Mouse (Mus musculus): ENCODE data around the gene Prdm13. TPM values are rescaled to one million over a fixed set of nuclear protein-coding genes. Genes with fewer than 3 reads are reported as not detected.

The Prdm13 gene
- polyA plus RNA-seq, 1 experiment from 2014 or later = not detected

- no peak overlapping the region for H3K4me3 ChIP-seq
- no peaks in the 10 kb centered on the region for H3K27me3 ChIP-seq (replicated peaks; ENCODE audit: low read depth, poor library complexity, severe bottlenecking)
- H3K36me3 ChIP-seq (replicated peaks) = no peaks in the 10 kb centered on the region
- DNase-seq (ENCODE audit: low spot score) = no peak
- no peaks in the 10 kb centered on the region for H3K4me1 ChIP-seq
- no peak overlapping the region for H3K27ac ChIP-seq (replicated peaks)
- WGBS = 72% methylated on average over 3 of the region's 3 CpGs
- H3K9me3 ChIP-seq = no peaks in the 10 kb centered on the region
These were observed 27.6 kb downstream of the Prdm13 start for GRCm38 (mm10) chr4:21658184-21658583.

GRCm38 (mm10) chr4:21629275-21629583 lies 56.5 kb downstream of the Prdm13 start:
- no peaks in the 10 kb centered on the region for H3K36me3 ChIP-seq (replicated peaks)
- no peaks in the 10 kb centered on the region for H3K4me1 ChIP-seq
- H3K27ac ChIP-seq (replicated peaks) = no peak overlapping the region
- no peak overlapping the region for H3K4me3 ChIP-seq
- 83% methylated on average over 2 of the region's 2 CpGs for WGBS
- H3K9me3 ChIP-seq = no peaks in the 10 kb centered on the region
- H3K27me3 ChIP-seq (replicated peaks; ENCODE audit: low read depth, poor library complexity, severe bottlenecking) = no peaks in the 10 kb centered on the region
- no peak for DNase-seq (ENCODE audit: low spot score)

GRCm38 (mm10) chr4:21628367-21629274 lies 57.1 kb downstream of the Prdm13 start:
- Histone ChIP-seq H3K36me3 (replicated peaks) (no peaks in the 10 kb centered on the region), H3K27me3 (replicated peaks; ENCODE audit: low read depth, poor library complexity, severe bottlenecking) (no peaks in the 10 kb centered on the region), H3K27ac (replicated peaks) (no peak overlapping the region), H3K4me1 (no peaks in the 10 kb centered on the region), H3K4me3 (no peak overlapping the region), H3K9me3 (no peaks in the 10 kb centered on the region)
- no peak for DNase-seq (ENCODE audit: low spot score)
- 70% methylated on average over 3 of the region's 3 CpGs for WGBS

Other genes starting within 250 kb of the Prdm13 start
- gene Ccnc, start 41.7 kb upstream of the Prdm13 start, polyA plus RNA-seq (2016; fragmentation: Nextera tagmentation; extraction: Ambion mirVana) = 46.6 TPM in 2 replicates
- 10.8 and 12.3 TPM in 2 replicates for gene Usp45, start 81.2 kb upstream of the Prdm13 start, polyA plus RNA-seq (2016; fragmentation: Nextera tagmentation; extraction: Ambion mirVana)
- 21.3 and 24.3 TPM in 2 replicates for gene Tstd3, start 81.2 kb upstream of the Prdm13 start, polyA plus RNA-seq (2016; fragmentation: Nextera tagmentation; extraction: Ambion mirVana)
- gene Pnisr, start 161.6 kb upstream of the Prdm13 start, polyA plus RNA-seq (2016; fragmentation: Nextera tagmentation; extraction: Ambion mirVana) = 136 and 149 TPM in 2 replicates
- gene Coq3, start 193.7 kb upstream of the Prdm13 start, polyA plus RNA-seq (2016; fragmentation: Nextera tagmentation; extraction: Ambion mirVana) = 12.2 TPM in 2 replicates
- 11.6 TPM in 2 replicates for gene Faxc, start 245.4 kb upstream of the Prdm13 start, polyA plus RNA-seq (2016; fragmentation: Nextera tagmentation; extraction: Ambion mirVana)